Mouse (Mus musculus) lung, embryonic 14.5 days (tissue): ENCODE measurements at regions not wholly inside any gene's neighbourhood (a gene's known extent, or its start where the extent isn't known, plus 50 kb on each side); places are given as distances from the start of the nearest gene placed in this dataset.

ENCODE experiments used
- ATAC-seq: fragments of 200-750 bp; cut with Nextera tagmentation; 2 replicates; pipeline ENCODE4 v1.8.0; 2017; ENCODE audit warnings: mild to moderate bottlenecking, moderate TSS enrichment, moderate library complexity; ENCODE audit not compliant: insufficient read depth
- DNase-seq: peaks from one replicate; pipeline ENCODE4 v3.0.0-alpha.2; 2015
- H3K27ac ChIP-seq: fragments of 300-500 bp; sonication (generic); 2 replicates; pipeline ENCODE4 v1.5.1; 2014; ENCODE audit warnings: low read depth, mild to moderate bottlenecking, moderate library complexity
- H3K27me3 ChIP-seq: fragments of 300-500 bp; sonication (generic); 2 replicates; pipeline ENCODE4 v1.6.1; 2014; ENCODE audit warnings: low read length, control low read depth; ENCODE audit not compliant: insufficient read depth
- H3K36me3 ChIP-seq: fragments of 300-500 bp; sonication (generic); 2 replicates; pipeline ENCODE4 v1.6.1; 2014; ENCODE audit warnings: control low read depth; ENCODE audit not compliant: insufficient read depth
- H3K4me1 ChIP-seq: fragments of 300-500 bp; sonication (generic); 2 replicates; pipeline ENCODE4 v1.6.1; 2014; ENCODE audit warnings: antibody characterized with exemption, control low read depth; ENCODE audit not compliant: insufficient read depth
- H3K4me2 ChIP-seq: fragments of 300-500 bp; sonication (generic); 2 replicates; pipeline ENCODE4 v1.6.1; 2014; ENCODE audit warnings: mild to moderate bottlenecking
- H3K4me3 ChIP-seq: fragments of 300-500 bp; sonication (generic); 2 replicates; pipeline ENCODE4 v1.5.1; 2014; ENCODE audit warnings: low read depth, low read length
- H3K9ac ChIP-seq: fragments of 300-500 bp; sonication (generic); 2 replicates; pipeline ENCODE4 v1.6.1; 2014
- H3K9me3 ChIP-seq: fragments of 300-500 bp; sonication (generic); 2 replicates; pipeline ENCODE4 v1.6.1; 2016; ENCODE audit warnings: low read depth, low read length, control low read depth
- CTCF ChIP-seq: IDR thresholded peaks from 2 replicates; pipeline ENCODE4 v1.5.1; 2016; ENCODE audit warnings: antibody characterized with exemption, low read depth
- WGBS: fragments of 180-500 bp; shearing (Covaris S2); extraction: QIAGEN DNeasy Blood & Tissue Kit; methylation state at CpG from one replicate; pipeline ENCODE4 v1.1.7; 2014; 5-methylcytosine and 5-hydroxymethylcytosine counted together

DNA sequence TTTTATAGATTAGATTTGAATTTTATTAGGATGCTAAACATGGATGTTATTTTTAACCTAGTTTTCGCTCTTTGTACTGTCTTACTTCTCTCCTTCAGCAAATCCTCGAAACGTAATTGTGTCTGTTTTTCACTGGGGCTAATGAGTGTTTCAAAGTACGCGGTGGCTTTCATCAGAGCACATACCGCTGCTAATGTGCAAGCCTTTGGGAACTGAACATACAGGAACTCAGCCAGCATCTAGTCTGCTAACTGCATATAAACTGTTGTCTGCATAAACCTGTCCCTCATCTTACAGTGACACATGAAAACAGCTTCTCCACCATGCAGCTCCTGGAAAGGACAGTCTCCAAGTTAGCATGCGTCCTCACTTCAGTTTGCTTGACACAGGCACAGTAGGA, 434.1 kb downstream of the Fat4 start:
- Histone ChIP-seq H3K27ac (no peak overlapping the region), H3K9ac (no peak overlapping the region), H3K36me3 (no peaks in the 10 kb centered on the region), H3K4me1 (no peaks in the 10 kb centered on the region), H3K9me3 (no peaks in the 10 kb centered on the region), H3K4me2 (no peak overlapping the region), H3K4me3 (no peak overlapping the region), H3K27me3 (no peaks in the 10 kb centered on the region)
- ATAC-seq (no peak), DNase-seq (no peak)
- 55% methylated on average over 7 of the region's 7 CpGs for WGBS
- no peak for TF ChIP-seq CTCF

- DNase-seq (peak; percentile 18), ATAC-seq (no peak)
- H3K4me1 ChIP-seq, result no peaks in the 10 kb centered on the region
- no peaks in the 10 kb centered on the region for H3K36me3 ChIP-seq
- no peak overlapping the region for H3K4me2 ChIP-seq
- no peak for TF ChIP-seq CTCF
- WGBS, result 36% methylated on average over 5 of the region's 5 CpGs
- no peak overlapping the region for H3K9ac ChIP-seq
- H3K27me3 ChIP-seq, result no peaks in the 10 kb centered on the region
- H3K4me3 ChIP-seq, result no peak overlapping the region
- H3K9me3 ChIP-seq, result no peaks in the 10 kb centered on the region
- no peak overlapping the region for H3K27ac ChIP-seq
Observed at GRCm38 (mm10) chr3:39322225-39322624, 435.5 kb downstream of the Fat4 start.

GRCm38 (mm10) chr3:39335612-39336230, 449.0 kb downstream of the Fat4 start:
- Histone ChIP-seq H3K27ac (peak overlapping the region; percentile 3; the same call in 1 of the 2 replicates), H3K36me3 (no peaks in the 10 kb centered on the region), H3K9ac (no peak overlapping the region), H3K27me3 (no peaks in the 10 kb centered on the region), H3K4me2 (no peak overlapping the region), H3K9me3 (no peaks in the 10 kb centered on the region), H3K4me3 (no peak overlapping the region), H3K4me1 (0 out of 2 replicates have a peak, but pooled peaks cover 8% of the 10 kb centered on the region)
- DNase-seq, result peak; percentile 83
- 39% methylated on average over 8 of the region's 8 CpGs for WGBS
- no peak for TF ChIP-seq CTCF
- peak; percentile 60; the same call in 1 of the 2 replicates for ATAC-seq

DNA sequence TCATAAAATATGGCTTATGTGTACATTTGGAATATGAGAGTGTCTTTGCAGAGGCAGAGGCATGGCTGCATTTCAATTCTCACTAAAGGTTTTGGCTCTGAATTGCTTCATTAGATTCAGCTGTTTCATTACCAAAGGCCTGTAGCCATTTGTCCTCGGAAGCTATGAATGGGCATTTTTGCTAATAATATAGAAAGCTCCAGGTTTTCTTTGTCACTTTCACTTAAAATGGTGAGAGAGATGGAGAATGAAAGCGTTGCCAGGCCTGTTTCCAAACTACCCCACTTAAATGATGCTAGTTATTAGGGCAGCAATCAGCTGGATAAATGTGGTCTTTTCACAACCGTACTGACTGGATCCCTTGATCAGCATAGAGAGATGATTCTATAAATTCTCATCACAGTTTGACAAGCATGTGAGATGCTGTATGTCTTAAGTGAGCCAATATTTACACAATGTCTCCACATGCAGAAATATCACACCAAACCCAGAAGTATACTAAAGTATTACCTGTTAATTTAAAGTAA, 454.5 kb downstream of the Fat4 start:
- Histone ChIP-seq H3K9me3 (no peaks in the 10 kb centered on the region), H3K4me3 (no peak overlapping the region), H3K27ac (no peak overlapping the region), H3K36me3 (no peaks in the 10 kb centered on the region), H3K4me1 (0 out of 2 replicates have a peak, but pooled peaks cover 8% of the 10 kb centered on the region), H3K9ac (no peak overlapping the region), H3K27me3 (no peaks in the 10 kb centered on the region), H3K4me2 (no peak overlapping the region)
- WGBS, result 51% methylated on average over 3 of the region's 3 CpGs
- DNase-seq, result no peak
- TF ChIP-seq CTCF, result no peak
- ATAC-seq, result no peak

DNA sequence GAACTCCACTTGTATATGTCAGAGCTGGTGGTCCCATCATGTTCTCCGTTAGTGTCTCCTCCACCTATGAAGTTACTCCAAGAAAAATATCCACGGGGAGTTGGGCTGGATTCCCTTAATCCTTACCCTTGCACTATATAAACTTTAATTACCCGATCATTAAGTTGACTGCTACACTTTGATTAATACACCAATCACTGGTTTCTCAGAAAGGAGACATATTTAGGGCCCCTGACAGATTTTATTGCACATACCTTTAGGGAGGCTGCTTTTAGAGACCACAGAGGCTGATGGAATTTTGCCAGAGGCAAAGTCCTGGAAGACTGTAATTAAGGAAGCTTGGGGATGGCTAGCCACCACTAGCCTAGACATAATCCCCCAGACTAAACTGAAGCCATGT, 457.3 kb downstream of the Fat4 start:
- Histone ChIP-seq H3K36me3 (no peaks in the 10 kb centered on the region), H3K4me3 (no peak overlapping the region), H3K9ac (no peak overlapping the region), H3K9me3 (no peaks in the 10 kb centered on the region), H3K4me2 (no peak overlapping the region), H3K4me1 (0 out of 2 replicates have a peak, but pooled peaks cover 8% of the 10 kb centered on the region), H3K27ac (no peak overlapping the region), H3K27me3 (no peaks in the 10 kb centered on the region)
- TF ChIP-seq CTCF, result no peak
- no peak for ATAC-seq
- no peak for DNase-seq
- WGBS, result 56% methylated on average over 3 of the region's 3 CpGs

- ATAC-seq (no peak), DNase-seq (no peak)
- Histone ChIP-seq H3K9ac (no peak overlapping the region), H3K4me1 (no peaks in the 10 kb centered on the region), H3K36me3 (no peaks in the 10 kb centered on the region), H3K27me3 (no peaks in the 10 kb centered on the region), H3K4me2 (no peak overlapping the region), H3K27ac (no peak overlapping the region), H3K4me3 (no peak overlapping the region), H3K9me3 (no peaks in the 10 kb centered on the region)
- 92% methylated on average over 4 of the region's 4 CpGs for WGBS
- no peak for TF ChIP-seq CTCF
Observed at GRCm38 (mm10) chr3:39347578-39347977, 460.8 kb downstream of the Fat4 start.

DNA sequence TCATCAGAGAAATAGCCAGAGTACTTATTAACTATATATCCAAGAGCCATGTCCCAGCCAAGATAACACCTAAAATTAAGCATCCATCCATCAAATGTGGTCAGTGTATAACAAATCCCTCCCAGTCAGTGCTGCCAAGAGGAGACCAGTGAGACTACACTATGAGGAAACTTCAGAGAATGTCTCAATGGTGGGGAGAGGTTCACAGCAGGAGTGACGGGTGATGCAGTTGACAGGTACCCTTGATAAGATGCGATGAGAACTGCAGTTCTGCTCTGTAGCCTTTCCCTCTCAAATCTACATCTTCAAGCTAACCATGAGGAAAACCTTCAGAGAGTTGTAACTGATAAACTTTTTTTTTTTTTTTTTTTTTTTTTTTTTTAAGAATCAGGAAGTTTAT, 470.3 kb downstream of the Fat4 start:
- WGBS, result 42% methylated on average over 2 of the region's 2 CpGs

More for the DNA sequence above, 470.3 kb downstream of the Fat4 start:
- Histone ChIP-seq H3K27me3 (no peaks in the 10 kb centered on the region), H3K4me2 (no peak overlapping the region), H3K27ac (no peak overlapping the region), H3K36me3 (no peaks in the 10 kb centered on the region), H3K9me3 (peaks cover 3% of the 10 kb centered on the region; the same call in 1 of the 2 replicates), H3K4me3 (no peak overlapping the region), H3K4me1 (no peaks in the 10 kb centered on the region), H3K9ac (no peak overlapping the region)
- DNase-seq (peak; percentile 26), ATAC-seq (peak; percentile 21; the same call in 1 of the 2 replicates)
- no peak for TF ChIP-seq CTCF
